Mouse (Mus musculus) adrenal gland (tissue): ENCODE results near the gene Stap1.

Source experiments
- intact Hi-C: fragments of 180-260 bp; cut with DNase I; formaldehyde crosslinking; loops from one replicate; pipeline ENCODE4 v1.15.1; 2025
- long read RNA-seq, 2 experiments: library from polyadenylated mRNA; unstranded; transcript quantifications; one replicate each; pipeline ENCODE4 v2.0.0; 2020; ENCODE audit warnings: borderline replicate concordance in 1 of 2; ENCODE audit not compliant: insufficient replicate concordance in 1 of 2

Stap1 gene
- long read RNA-seq, experiment 1: 0 reads
- long read RNA-seq, experiment 2, partial matches to known transcripts: 0 of 2 reads
- long read RNA-seq, experiment 2, other reads (novel, unspliced or antisense): 0 of 2 reads

- intact Hi-C loops: no loop called here
Measured at GRCm38 (mm10) chr5:86071538-86071937, at the start of gene Stap1. Stap1 (plus strand) TSS chr5:86071746.

GRCm38 (mm10) chr5:86029820-86030219 is 41.7 kb upstream of the Stap1 start:
- intact Hi-C loops: no loop called here

- intact Hi-C loops: no loop called here
Measured at GRCm38 (mm10) chr5:86063501-86063900, 8.0 kb upstream of the Stap1 start.

GRCm38 (mm10) chr5:86065101-86065875 is 6.3 kb upstream of the Stap1 start, which contains the start of gene Cenpc1:
Cenpc1 (minus strand) TSS chr5:86065583.
- intact Hi-C loops: loop anchor here (2.0 to 5.0 kb wide), 3 partner anchors 47 to 108 kb away; partner anchors contain the start of gene Uba6

GRCm38 (mm10) chr5:86065876-86066550 is 5.5 kb upstream of the Stap1 start:
- intact Hi-C loops: loop anchor here (2.0 to 5.0 kb wide), 3 partner anchors 46 to 107 kb away; partner anchors contain the start of gene Uba6

- intact Hi-C loops: loop anchor here (5.0 kb wide), 2 partner anchors 46 to 71 kb away; no protein-coding TSS in a partner anchor
Measured at GRCm38 (mm10) chr5:86066551-86066929, 5.0 kb upstream of the Stap1 start.

- intact Hi-C loops: loop anchor here (5.0 kb wide), 2 partner anchors 44 to 69 kb away; no protein-coding TSS in a partner anchor
Measured at GRCm38 (mm10) chr5:86068451-86068850, 3.1 kb upstream of the Stap1 start.

- intact Hi-C loops: loop anchor here (5.0 kb wide), 2 partner anchors 43 to 68 kb away; no protein-coding TSS in a partner anchor
Measured at GRCm38 (mm10) chr5:86069121-86069520, 2.4 kb upstream of the Stap1 start.

GRCm38 (mm10) chr5:86072756-86073386 is 1.3 kb downstream of the Stap1 start:
- intact Hi-C loops: no loop called here

- intact Hi-C loops: no loop called here
Measured at GRCm38 (mm10) chr5:86078720-86079334, 7.3 kb downstream of the Stap1 start.

- intact Hi-C loops: no loop called here
Measured at GRCm38 (mm10) chr5:86083987-86084386, 12.4 kb downstream of the Stap1 start.

GRCm38 (mm10) chr5:86084979-86085378 is 13.4 kb downstream of the Stap1 start:
- intact Hi-C loops: no loop called here

- intact Hi-C loops: no loop called here
Measured at GRCm38 (mm10) chr5:86086751-86087150, 15.2 kb downstream of the Stap1 start.

- intact Hi-C loops: no loop called here
Measured at GRCm38 (mm10) chr5:86094754-86095153, 23.2 kb downstream of the Stap1 start.

- intact Hi-C loops: no loop called here
Measured at GRCm38 (mm10) chr5:86098988-86099387, 27.4 kb downstream of the Stap1 start.

GRCm38 (mm10) chr5:86100621-86101020 is 29.1 kb downstream of the Stap1 start:
- intact Hi-C loops: no loop called here

GRCm38 (mm10) chr5:86102176-86102575 is 30.6 kb downstream of the Stap1 start:
- intact Hi-C loops: no loop called here

GRCm38 (mm10) chr5:86106610-86107009 is 35.1 kb downstream of the Stap1 start:
- intact Hi-C loops: no loop called here

GRCm38 (mm10) chr5:86111074-86111473 is 39.5 kb downstream of the Stap1 start:
- intact Hi-C loops: loop anchor here (5.0 kb wide), 1 partner anchor 44 kb away; the partner anchor contains the start of gene Cenpc1

- intact Hi-C loops: loop anchor here (5.0 kb wide), 1 partner anchor 46 kb away; the partner anchor contains the start of gene Cenpc1
Measured at GRCm38 (mm10) chr5:86113037-86113436, 41.5 kb downstream of the Stap1 start.

GRCm38 (mm10) chr5:86113997-86114396 is 42.5 kb downstream of the Stap1 start:
- intact Hi-C loops: loop anchor here (5.0 kb wide), 1 partner anchor 47 kb away; the partner anchor contains the start of gene Cenpc1
